Mouse (Mus musculus): Measurements from ENCODE around the gene Gm49336. TPM values are rescaled to one million over a fixed set of nuclear protein-coding genes. Genes with fewer than 3 reads are reported as not detected.

The Gm49336 gene
- polyA plus RNA-seq (2016; fragmentation: Nextera tagmentation; extraction: Ambion mirVana): 67.6 and 72.1 TPM in 2 replicates

DNA sequence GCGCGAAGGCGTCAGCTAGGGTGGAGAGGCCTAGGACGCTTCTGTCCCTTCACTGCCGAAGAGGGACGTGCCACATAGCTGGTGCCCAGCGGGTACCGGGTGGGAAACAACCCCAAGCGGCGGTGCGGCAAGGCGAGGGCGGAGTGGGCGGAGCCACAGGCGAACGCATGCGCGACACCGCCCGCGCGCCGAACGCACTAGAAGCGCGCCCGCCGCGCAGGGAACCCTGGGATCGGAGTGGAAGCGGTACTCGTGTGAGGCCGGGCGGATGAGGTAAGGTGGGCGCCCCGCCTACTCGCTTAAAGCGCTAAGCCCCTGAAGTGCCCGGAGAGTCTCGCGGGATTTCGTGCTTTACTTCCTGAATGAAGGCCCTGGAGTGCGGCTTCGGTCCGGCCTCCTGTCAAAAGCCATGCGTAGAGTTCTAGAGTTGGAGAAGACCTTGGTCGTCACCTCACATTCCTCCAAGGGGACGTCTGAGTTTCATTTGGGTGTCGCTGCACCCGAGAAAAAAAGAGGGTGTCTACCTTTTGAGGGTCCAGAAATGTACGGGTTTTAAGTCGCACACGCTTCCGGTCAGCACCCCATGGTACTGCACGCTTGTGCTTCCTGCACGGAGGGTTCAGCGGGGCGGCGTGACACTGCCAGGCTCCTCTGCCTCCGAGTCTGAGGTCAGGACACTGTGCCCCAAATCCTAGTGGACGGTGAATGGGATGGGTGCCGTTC, at the start of gene Gm49336, which contains the start of gene Nupl1:
Gm49336 (minus strand) TSS at position 227 of the 723 bp plus-strand sequence.
Nupl1 (minus strand) TSS at position 151 of the 723 bp plus-strand sequence.
- H3K4me2 ChIP-seq (replicated peaks): peak within 1 kb of the TSS; percentile 70
- H3K9me3 ChIP-seq: no peaks in the 10 kb centered on the region
- peak; percentile 99 for ATAC-seq (ENCODE audit: low FRiP score, low read depth)
- H3K4me3 ChIP-seq: peak within 1 kb of the TSS; percentile 75
- H3K9ac ChIP-seq (replicated peaks): peak within 1 kb of the TSS; percentile 84
- peaks cover 20% of the 10 kb centered on the region for H3K4me1 ChIP-seq
- no peaks in the 10 kb centered on the region for H3K27me3 ChIP-seq
- peak within 1 kb of the TSS; percentile 89 for H3K27ac ChIP-seq (replicated peaks)
- H3K36me3 ChIP-seq: no peaks in the 10 kb centered on the region
- under 1% methylated on average over 62 of the region's 62 CpGs for WGBS

DNA sequence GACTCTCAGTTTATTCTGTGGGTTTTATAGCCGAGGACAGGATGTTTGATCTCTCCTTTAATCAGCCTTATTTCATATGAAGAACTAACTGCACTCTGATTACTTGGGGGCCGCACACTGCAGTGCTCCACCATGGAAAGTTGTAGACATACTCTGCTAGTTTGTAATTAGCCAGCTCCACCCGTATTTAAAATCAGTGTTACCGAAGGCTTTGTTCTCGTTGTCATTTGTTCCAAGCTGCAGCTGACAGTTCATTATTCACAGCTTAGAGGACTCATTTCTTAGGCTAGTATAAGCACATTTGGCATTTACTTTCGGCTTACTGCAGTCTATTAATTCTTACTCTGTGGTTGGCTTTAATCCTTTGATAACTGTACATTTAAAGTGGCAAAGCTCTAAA, 49.7 kb upstream of the Gm49336 start:
- peaks cover 18% of the 10 kb centered on the region; the same call in 1 of the 2 replicates for H3K36me3 ChIP-seq
- H3K9me3 ChIP-seq: no peaks in the 10 kb centered on the region
- H3K9ac ChIP-seq (replicated peaks): no peak overlapping the region
- H3K4me3 ChIP-seq: no peak overlapping the region
- 34% methylated on average over 6 of the region's 6 CpGs for WGBS
- no peak overlapping the region for H3K4me2 ChIP-seq (replicated peaks)
- ATAC-seq (ENCODE audit: low FRiP score, low read depth): peak; percentile 52; the same call in 1 of the 2 replicates
- no peaks in the 10 kb centered on the region for H3K27me3 ChIP-seq
- peak overlapping the region; percentile 58 for H3K27ac ChIP-seq (replicated peaks)
- peaks cover 24% of the 10 kb centered on the region for H3K4me1 ChIP-seq

DNA sequence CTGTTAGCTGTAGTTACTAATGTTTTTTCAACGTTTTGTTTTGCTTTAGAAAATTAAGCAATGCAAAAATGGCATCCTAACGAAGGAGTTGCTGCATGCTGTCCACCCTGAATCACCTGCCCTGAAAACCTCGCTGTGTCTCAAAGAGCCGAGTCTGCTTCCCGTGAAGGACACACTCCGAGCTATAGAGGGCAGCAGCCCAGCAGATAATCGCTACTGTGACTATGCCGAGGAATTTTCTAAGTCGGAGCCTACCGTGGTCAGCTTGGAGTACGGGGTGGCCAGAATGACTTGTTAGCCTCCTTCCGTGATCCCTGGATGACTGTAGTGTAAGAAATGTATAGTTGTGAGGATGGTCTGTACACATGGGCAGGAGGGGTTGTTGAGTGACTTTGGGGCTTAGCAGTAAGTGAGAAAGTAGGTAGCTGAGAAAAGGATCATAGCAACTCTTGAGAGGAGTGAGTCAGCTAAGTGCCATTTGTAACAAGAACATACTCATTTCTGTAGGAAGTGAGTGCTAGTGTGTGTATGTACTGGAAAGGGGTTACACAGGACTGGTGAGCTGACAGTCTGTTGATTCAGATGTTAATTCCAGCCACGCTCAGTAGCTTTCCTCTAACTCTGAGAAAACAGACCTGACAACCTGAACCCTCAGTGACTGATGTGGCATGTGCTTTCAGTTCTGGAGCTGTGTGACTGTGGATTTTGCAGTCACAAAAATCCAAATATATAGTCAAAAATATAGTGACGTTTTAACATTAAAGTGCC, 49.1 kb upstream of the Gm49336 start:
- H3K36me3 ChIP-seq: peaks cover 18% of the 10 kb centered on the region; the same call in 1 of the 2 replicates
- H3K27me3 ChIP-seq: no peaks in the 10 kb centered on the region
- WGBS: 57% methylated on average over 14 of the region's 14 CpGs
- H3K4me3 ChIP-seq: no peak overlapping the region
- H3K9me3 ChIP-seq: no peaks in the 10 kb centered on the region
- no peak overlapping the region for H3K4me2 ChIP-seq (replicated peaks)
- ATAC-seq (ENCODE audit: low FRiP score, low read depth): peak; percentile 66; the same call in 1 of the 2 replicates
- H3K4me1 ChIP-seq: peaks cover 24% of the 10 kb centered on the region
- no peak overlapping the region for H3K9ac ChIP-seq (replicated peaks)
- peak overlapping the region; percentile 58; the same call in 1 of the 2 replicates for H3K27ac ChIP-seq (replicated peaks)

DNA sequence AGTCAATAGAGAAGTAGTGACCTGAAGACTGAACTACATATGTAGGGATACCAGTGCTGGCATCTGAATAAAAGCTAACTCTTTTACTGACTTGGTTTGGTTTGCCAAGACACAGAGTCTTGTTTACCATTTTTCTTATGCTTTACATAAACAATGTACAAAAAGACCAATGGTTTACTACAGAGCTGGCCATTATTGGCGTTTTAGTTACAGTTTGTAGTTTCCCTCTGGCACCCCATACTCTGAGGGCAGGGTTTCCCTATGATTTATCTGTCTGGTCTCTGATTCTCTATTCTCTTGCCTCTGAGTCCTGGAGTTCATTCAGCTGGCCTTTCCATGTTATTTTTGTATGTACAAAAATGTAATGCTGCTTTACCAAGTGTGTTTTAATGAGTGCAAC, 44.2 kb upstream of the Gm49336 start:
- ATAC-seq (ENCODE audit: low FRiP score, low read depth): no peak
- no peaks in the 10 kb centered on the region for H3K27me3 ChIP-seq
- H3K9ac ChIP-seq (replicated peaks): no peak overlapping the region
- H3K4me2 ChIP-seq (replicated peaks): no peak overlapping the region
- peaks cover 22% of the 10 kb centered on the region; the same call in 1 of the 2 replicates for H3K36me3 ChIP-seq
- no peaks in the 10 kb centered on the region for H3K9me3 ChIP-seq
- 97% methylated on average over 1 of the region's 1 CpGs for WGBS
- no peak overlapping the region for H3K27ac ChIP-seq (replicated peaks)
- H3K4me1 ChIP-seq: peaks cover 4% of the 10 kb centered on the region
- H3K4me3 ChIP-seq: no peak overlapping the region

DNA sequence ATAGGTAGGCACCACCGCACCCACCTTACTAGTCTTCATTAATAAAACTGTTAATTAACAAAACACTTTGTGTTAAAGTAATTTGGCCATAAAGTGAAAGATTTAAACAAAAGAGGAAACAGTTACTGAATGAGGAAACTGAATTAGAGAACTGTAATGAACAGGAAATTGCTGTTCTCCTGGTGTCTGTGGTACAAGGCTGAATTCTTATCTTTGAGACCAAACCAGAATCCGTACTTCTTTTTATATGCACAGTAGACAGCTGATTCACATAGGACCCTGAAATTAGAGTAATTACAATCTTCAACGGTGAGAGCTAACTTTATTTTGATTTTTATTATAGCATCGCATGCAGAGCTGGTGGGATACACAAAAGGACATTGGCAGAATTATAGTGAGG, 39.1 kb upstream of the Gm49336 start:
- H3K9ac ChIP-seq (replicated peaks): no peak overlapping the region
- no peaks in the 10 kb centered on the region for H3K4me1 ChIP-seq
- WGBS: 94% methylated on average over 4 of the region's 4 CpGs
- no peak for ATAC-seq (ENCODE audit: low FRiP score, low read depth)
- H3K36me3 ChIP-seq: peaks cover 16% of the 10 kb centered on the region
- H3K4me3 ChIP-seq: no peak overlapping the region
- no peaks in the 10 kb centered on the region for H3K27me3 ChIP-seq
- no peak overlapping the region for H3K4me2 ChIP-seq (replicated peaks)
- no peak overlapping the region for H3K27ac ChIP-seq (replicated peaks)
- no peaks in the 10 kb centered on the region for H3K9me3 ChIP-seq

DNA sequence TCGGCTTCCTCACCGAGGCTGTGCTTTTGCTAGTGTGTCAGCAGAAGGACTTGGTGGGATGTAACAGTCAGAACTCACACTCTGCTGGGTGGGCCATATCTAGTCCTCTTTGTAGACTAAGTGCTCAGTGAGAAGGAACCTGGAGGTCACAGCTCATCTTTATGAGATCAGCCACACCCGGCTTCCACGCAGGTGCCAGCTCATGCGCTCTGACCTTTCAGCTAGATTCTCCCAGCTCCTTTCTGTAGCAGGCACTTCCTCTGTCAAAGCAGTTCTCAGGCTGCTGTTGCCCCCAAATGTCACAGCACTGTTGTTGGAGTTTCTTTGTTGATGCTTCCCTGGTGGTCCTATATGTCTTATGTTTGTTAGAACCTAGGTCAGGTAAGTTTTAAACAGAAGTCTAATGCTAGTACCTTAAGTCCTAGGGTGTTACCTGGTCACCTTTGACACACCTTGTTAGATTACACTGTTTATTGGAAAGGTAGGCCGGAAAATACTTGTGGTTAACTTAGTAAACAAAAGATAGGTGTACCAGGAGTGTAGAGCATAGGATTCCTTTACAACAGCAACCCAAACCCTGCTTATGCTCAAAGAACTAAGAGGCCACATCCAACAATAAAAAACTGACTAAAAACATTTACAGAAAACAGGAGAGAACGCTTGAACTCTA, 35.0 kb upstream of the Gm49336 start:
- no peak overlapping the region for H3K27ac ChIP-seq (replicated peaks)
- no peaks in the 10 kb centered on the region for H3K9me3 ChIP-seq
- H3K9ac ChIP-seq (replicated peaks): no peak overlapping the region
- peaks cover 14% of the 10 kb centered on the region for H3K36me3 ChIP-seq
- no peak overlapping the region for H3K4me2 ChIP-seq (replicated peaks)
- H3K27me3 ChIP-seq: no peaks in the 10 kb centered on the region
- no peaks in the 10 kb centered on the region for H3K4me1 ChIP-seq
- WGBS: 92% methylated on average over 7 of the region's 7 CpGs
- ATAC-seq (ENCODE audit: low FRiP score, low read depth): no peak
- no peak overlapping the region for H3K4me3 ChIP-seq

DNA sequence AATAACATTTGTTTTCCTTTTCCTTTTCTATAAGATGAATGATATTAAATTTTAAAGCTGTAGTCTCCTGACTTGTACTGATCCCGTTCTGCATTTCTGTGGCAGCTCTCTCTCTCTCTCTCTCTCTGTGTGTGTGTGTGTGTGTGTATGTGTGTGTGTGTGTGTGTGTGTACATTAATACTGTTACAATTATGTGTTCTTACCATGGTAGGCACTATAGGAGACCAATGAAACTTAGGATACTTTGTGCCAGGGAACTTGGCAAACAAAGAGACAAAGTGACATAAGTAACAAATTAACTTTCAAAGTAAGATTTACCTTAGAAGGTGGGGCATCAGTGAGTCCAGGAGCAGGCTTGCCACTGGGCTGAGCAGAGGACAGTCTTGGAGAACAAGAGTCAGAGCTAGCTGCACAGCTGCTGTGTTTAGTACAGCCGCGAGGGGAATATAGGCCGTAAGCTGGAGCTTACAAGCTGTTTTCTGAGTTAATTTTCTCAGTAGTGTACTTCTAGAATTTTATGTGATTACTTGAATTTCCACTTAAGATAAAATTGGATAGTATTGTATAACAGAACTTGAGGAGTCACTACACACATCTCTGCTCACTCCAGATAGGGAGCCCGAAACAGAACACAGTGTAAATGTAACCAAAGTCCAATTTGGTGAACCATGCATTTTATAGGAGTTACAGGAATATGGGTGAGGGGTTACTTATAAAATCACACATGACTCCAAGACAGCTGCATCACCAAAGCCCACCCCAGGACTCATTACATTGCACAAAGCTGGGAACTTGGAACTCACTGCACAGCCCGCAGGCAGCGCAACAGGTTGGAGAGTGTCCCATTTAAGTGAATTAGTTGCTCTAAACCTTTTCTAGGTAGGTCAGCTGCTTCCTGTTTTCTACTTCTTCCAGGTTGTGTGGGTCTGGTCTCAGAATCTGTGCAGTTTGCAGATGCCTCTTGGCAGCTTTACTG, 24.3 kb upstream of the Gm49336 start:
- no peaks in the 10 kb centered on the region for H3K9me3 ChIP-seq
- no peak overlapping the region for H3K4me3 ChIP-seq
- no peak overlapping the region for H3K4me2 ChIP-seq (replicated peaks)
- ATAC-seq (ENCODE audit: low FRiP score, low read depth): no peak
- no peak overlapping the region for H3K27ac ChIP-seq (replicated peaks)
- H3K27me3 ChIP-seq: no peaks in the 10 kb centered on the region
- WGBS: 91% methylated on average over 7 of the region's 7 CpGs
- H3K36me3 ChIP-seq: no peaks in the 10 kb centered on the region
- no peak overlapping the region for H3K9ac ChIP-seq (replicated peaks)
- H3K4me1 ChIP-seq: no peaks in the 10 kb centered on the region

DNA sequence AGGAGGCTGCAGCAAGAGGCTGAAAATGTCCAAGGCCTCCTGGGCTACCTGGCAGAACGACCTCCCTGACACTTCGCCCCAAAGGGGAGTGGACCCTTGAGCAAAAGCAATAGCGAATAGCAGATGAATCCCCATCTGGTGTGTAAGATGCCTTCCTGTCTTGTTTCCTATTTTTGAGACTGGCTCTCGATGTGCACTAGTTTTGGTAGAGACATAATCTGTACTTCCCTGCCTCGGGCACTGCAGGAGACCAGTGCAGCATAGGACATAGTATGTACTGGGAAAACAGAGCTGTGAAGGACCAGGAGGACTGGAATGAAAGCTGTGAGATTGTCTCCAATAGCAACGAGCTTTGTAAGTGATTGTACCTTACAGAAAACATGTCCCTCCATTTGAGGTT, 22.0 kb upstream of the Gm49336 start:
- no peak overlapping the region for H3K9ac ChIP-seq (replicated peaks)
- H3K36me3 ChIP-seq: no peaks in the 10 kb centered on the region
- H3K27ac ChIP-seq (replicated peaks): no peak overlapping the region
- H3K4me2 ChIP-seq (replicated peaks): no peak overlapping the region
- no peaks in the 10 kb centered on the region for H3K27me3 ChIP-seq
- 85% methylated on average over 6 of the region's 6 CpGs for WGBS
- no peaks in the 10 kb centered on the region for H3K9me3 ChIP-seq
- no peak overlapping the region for H3K4me3 ChIP-seq
- ATAC-seq (ENCODE audit: low FRiP score, low read depth): no peak
- no peaks in the 10 kb centered on the region for H3K4me1 ChIP-seq

DNA sequence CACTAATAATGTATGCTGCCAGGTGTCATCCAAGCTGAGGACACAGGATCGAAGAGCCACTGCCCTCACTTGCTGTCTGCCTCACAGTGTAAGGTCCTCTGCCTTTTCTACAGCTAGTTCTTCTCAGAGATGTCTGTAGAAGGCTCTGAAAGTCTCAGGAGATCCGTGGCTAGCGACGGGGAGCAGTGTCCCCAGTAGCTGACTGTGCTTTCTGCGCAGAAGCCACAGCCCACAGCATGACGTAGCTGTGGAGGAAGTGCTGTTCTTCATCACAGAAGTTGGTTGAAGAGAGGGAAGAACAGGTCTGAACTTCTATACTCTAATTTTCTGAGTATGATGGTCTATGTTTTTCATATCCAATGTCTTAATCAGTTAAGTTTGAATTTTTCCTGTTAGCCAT, 18.0 kb upstream of the Gm49336 start:
- Histone ChIP-seq H3K9ac (replicated peaks) (no peak overlapping the region), H3K27ac (replicated peaks) (no peak overlapping the region), H3K4me3 (no peak overlapping the region), H3K36me3 (no peaks in the 10 kb centered on the region), H3K9me3 (no peaks in the 10 kb centered on the region), H3K27me3 (no peaks in the 10 kb centered on the region), H3K4me2 (replicated peaks) (no peak overlapping the region), H3K4me1 (peaks cover 14% of the 10 kb centered on the region)
- ATAC-seq (ENCODE audit: low FRiP score, low read depth): no peak
- WGBS: 87% methylated on average over 6 of the region's 6 CpGs

DNA sequence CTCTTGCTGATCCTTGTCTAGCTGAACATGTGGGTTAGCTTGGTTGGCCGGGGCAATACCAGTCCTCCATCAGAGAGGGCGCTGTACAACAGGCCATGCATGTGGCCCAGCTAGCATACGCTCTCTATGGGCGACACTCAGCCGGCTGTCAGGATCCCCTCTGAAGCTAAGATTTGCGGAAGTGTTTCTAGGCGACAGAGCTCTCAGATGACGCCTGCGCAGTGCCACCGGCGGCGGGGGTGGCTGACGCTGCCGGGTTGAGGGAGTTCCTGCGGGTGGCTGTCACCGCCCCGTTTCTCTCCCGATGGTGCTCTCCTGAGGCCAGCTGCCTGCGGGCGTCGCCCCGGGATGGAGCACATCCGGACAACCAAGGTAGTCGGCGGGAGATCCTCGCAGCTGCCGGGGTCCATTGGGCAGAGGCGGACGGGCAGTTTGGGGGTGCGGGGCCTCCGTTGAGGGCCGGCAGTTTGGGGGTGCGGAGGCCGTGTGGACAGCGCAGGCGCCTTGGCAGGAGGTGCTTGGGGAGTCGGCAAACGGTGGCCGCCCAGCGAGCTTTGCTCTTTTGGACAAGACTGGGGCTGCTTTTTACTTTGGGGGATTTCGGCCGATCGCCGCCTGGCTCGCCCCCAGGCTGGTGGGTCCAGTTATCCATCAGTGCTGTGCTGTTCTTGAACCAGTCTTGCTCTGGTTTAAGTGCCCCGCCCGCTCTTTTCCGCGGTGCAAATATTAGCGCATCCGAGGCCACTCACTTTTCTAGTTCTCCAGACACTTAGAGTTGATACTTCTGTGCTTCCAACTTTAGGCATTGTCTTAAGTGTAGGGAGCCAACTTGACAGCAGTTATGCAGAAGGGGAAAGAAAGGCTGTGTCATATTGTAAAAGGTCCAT, 13.9 kb upstream of the Gm49336 start, which contains the start of gene Mtmr6:
Mtmr6 (plus strand) TSS at position 239 of the 887 bp plus-strand sequence.
- WGBS: under 1% methylated on average over 51 of the region's 51 CpGs
- Histone ChIP-seq H3K27me3 (no peaks in the 10 kb centered on the region), H3K27ac (replicated peaks) (peak within 1 kb of the TSS; percentile 76)

More for the DNA sequence above, 13.9 kb upstream of the Gm49336 start, which contains the start of gene Mtmr6:
- H3K9me3 ChIP-seq: no peaks in the 10 kb centered on the region
- peak within 1 kb of the TSS; percentile 68 for H3K4me2 ChIP-seq (replicated peaks)
- peak within 1 kb of the TSS; percentile 83 for H3K4me3 ChIP-seq
- H3K36me3 ChIP-seq: no peaks in the 10 kb centered on the region
- H3K4me1 ChIP-seq: peaks cover 14% of the 10 kb centered on the region
- H3K9ac ChIP-seq (replicated peaks): peak within 1 kb of the TSS; percentile 85
- ATAC-seq (ENCODE audit: low FRiP score, low read depth): peak; percentile 99

All from midbrain, embryonic 12.5 days (tissue).